Mouse (Mus musculus) brain, embryonic 18.5 days (tissue): Measurements from ENCODE around the gene Slc15a1.

Experiments used
- DNase-seq: peaks from one replicate; pipeline ENCODE4 v3.0.0-alpha.2; 2012; ENCODE audit warnings: low read depth, low spot score

Slc15a1 gene

DNA sequence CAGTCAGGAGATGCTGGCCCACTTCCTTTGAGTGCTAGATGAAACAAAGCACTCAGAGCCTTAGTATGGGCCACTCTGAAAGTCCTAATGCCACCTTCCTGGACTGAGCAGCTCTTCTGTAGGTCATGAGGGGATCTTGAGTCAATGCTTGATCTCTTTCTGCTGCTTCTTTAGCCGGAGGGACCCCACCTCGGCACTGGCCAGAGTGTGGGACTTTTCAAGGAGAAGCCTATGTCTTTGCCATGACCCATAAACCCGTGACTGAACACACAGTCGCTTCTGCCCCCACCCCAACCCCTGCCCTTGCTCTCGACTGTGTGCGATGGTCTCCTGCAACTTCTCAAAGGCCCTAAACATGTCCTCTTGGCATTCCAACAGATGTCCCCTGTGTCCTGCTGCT is 52.8 kb downstream of the Slc15a1 start:
- no peak for DNase-seq

DNA sequence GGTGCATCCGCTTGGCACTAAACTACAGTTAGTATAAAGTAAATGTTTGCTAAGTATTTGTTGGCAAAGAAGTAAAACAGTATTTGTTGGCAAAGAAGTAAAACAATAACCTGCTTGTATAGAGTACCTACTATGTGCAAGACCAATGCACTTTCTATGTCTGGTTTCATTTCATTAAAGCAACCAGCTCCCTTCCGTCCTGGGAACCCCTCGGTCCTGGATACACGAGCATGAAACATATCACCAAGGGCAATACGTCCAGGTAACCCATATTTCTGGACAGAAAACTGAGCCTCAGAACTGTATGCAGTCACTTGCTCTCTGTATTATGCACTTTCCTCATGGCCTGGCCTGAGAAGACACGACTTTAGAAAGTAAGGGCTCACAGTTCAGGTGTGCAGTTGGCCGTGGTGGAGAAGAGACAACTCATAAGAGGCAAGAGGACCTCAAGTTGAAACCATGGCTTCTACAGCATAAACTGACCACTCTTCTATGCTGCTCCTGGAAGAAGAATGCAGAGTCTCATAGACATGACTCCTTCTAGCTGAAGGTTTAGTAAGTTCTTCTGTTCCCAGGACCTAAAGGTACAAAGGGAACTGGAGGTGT is 53.5 kb downstream of the Slc15a1 start:
- no peak for DNase-seq

GRCm38 (mm10) chr14:121450504-121451423 is 54.3 kb downstream of the Slc15a1 start:
- no peak for DNase-seq

GRCm38 (mm10) chr14:121446951-121447350 is 58.1 kb downstream of the Slc15a1 start:
- DNase-seq: no peak

DNA sequence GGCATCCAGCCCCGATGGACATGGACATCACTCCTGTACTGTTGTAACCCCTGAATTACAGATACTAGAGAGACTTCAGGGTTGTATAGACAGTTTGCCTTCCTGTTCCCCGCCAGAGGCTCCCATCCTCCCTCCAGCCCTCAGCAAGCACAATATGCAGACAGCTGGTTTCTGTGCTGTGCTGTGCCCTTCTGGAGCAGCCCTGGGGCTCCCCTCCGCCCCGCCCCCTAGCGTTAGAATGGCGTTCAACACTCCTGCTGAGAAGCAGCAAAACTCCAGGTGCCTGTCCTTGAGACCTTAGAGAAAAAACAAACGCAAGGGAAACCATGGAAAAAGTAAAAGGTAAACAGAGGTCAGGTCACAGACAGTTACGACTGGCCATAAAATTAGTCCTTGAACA is 59.9 kb downstream of the Slc15a1 start:
- no peak for DNase-seq

- no peak for DNase-seq
Measured at GRCm38 (mm10) chr14:121440807-121441206, 64.2 kb downstream of the Slc15a1 start.

- DNase-seq: no peak
Measured at GRCm38 (mm10) chr14:121437026-121437425, 68.0 kb downstream of the Slc15a1 start.

GRCm38 (mm10) chr14:121436455-121436854 is 68.6 kb downstream of the Slc15a1 start:
- no peak for DNase-seq

- no peak for DNase-seq
Measured at GRCm38 (mm10) chr14:121435794-121436193, 69.3 kb downstream of the Slc15a1 start.

DNA sequence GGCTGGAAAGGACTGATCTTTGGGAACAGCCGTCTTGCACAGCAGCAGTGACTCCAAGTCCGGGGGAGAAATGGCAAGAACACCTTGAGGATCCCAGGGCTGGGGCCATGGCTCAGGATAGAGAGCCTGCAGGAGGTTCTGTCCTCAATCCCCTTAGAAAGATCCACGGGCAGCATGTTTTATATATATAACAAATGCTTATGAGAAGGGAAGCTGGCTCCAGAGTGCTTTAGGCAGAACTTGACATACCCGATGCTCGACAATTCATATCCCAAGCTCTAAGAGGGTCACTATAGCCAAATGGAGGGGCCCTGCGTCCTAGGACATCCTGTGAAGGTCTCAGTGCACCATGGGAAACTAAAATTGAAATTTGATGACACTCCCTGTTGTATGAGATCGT is 73.8 kb downstream of the Slc15a1 start:
- DNase-seq: no peak

DNA sequence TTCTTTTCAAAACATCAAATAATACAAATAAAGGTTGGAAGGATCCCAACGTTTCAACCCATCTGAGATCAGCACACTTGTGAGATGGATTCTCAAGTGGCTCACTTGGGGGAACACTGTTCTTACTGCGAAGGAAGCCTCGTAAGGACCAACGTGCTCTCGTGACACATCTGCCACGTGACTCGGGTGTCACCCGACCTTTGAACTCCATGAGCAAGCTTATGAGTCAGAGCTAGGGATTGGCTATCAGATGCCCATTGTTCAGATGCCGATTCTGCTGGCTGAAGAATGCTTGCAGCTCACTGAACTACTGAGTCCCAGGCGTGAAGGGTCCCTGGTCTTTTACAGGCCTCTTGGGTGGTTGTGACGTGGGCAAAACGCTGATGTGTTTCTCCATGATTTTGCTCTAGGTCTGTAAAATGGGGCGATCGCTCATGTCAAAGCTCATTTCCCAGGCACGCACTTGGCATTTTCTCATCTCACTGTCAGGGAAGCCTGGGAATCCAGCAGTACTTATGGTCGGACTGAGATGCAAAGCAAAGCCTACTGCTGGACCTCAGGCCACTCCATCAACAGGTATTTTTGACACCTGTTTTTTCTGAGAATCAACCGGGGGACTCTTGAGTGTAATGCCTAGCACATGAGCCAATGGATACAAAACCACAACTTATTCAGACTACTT is 75.1 kb downstream of the Slc15a1 start:
- no peak for DNase-seq

DNA sequence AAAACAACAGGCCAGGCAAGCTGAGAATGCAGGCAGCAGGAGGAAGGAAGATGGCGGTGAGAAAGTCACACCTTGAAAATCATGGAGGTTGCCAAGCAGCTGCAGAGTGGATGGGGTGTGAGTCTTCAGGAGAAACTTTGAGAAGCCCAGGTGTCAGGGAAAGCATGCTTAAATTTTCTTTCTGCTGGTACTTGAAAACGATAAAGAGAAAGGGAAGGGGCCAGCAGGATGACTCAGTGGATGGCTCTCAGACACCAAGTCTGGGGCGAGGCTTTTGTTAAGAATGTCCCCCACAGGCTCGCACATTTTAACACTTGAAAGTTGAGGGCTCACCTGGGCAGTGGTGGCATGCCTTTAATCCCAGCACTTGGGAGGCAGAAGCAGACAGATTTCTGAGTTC is 76.9 kb downstream of the Slc15a1 start:
- DNase-seq: no peak

DNA sequence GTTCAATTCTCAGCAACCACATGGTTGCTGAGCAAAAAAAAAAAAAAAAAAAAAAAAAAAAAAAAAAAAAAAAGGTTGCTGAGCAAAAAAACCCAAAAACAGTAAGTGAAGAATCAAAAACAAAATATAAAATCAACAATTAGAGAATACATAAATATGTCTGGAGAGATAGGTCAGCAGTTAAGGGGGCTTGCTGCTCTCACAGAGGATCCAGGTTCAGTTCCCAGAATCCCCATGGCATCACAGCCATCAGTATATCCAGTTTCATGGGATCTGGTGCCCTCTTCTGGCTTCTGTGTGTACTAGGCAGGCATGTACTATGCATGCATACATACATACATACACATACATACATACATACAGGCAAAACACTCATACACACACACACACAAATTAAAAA is 78.3 kb downstream of the Slc15a1 start:
- no peak for DNase-seq

- no peak for DNase-seq
Measured at GRCm38 (mm10) chr14:121425004-121425793, 79.9 kb downstream of the Slc15a1 start.

- DNase-seq: no peak
Measured at GRCm38 (mm10) chr14:121423341-121423751, 81.7 kb downstream of the Slc15a1 start.

- DNase-seq: no peak
Measured at GRCm38 (mm10) chr14:121422664-121423340, 82.2 kb downstream of the Slc15a1 start.

DNA sequence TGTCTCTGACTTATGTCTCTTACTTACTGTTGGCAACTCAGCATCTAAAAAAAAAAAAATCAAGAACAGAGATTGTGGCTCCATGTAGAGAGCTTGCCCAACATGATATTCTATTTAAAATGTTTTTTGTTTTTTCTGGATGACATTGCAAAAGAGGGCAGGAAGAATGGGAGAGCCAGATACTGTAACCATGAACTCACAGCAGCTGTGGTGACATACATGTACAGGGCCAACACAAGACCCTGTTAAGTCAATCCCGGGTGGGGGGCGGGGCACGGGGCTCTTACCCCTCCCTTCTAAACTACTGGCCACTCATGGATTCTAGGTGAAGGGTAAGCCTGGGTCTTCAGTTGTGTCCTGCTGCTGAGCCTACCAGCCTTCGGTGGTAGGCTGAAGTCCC is 83.1 kb downstream of the Slc15a1 start:
- DNase-seq: no peak

DNA sequence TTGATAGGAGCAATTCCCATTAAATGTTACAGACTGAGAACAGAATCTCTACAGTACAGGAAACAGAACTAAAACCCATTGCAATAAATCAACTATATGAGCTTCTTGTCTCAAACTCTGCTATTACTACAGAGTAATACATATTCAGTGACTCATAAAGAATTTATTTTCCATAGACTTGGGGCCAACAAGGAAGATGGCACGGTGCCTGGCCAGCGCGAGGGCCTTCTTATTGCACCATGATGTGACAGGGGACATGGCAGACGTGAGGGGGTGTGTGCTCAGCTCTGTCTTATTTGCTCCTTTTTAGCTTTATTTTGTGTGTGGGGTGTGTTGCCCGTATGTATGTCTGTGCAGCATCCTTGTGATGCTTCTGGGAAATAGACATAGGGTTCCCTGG is 87.5 kb downstream of the Slc15a1 start:
- no peak for DNase-seq

DNA sequence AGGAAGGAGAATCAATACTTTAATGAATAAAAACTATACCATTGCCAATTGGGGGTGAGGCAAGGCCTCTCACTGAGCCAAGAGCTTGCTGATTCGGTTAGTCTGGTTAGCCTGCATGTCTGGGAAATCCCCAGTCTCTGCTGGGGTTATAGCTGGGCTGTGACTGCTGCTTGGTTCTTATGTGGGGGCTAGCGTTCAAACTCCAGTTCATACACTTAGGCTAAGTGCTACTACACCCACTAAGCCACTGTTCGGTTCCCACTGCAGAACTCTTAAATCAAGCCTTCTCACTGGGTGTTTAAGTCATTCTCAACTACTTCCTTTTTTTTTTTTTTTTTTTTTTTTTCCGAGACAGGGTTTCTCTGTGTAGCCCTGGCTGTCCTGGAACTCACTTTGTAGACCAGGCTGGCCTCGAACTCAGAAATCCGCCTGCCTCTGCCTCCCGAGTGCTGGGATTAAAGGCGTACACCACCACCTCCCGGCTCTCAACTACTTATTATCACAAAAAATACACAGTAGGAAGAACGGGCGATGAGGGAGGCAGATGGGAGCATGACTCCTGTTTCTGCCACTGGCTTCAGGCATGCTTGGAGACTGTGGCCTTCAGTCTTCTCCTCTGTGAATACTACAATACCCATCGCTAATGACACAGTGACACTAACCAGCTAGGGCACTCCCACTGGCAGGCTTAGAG is 88.3 kb downstream of the Slc15a1 start:
- DNase-seq: no peak

DNA sequence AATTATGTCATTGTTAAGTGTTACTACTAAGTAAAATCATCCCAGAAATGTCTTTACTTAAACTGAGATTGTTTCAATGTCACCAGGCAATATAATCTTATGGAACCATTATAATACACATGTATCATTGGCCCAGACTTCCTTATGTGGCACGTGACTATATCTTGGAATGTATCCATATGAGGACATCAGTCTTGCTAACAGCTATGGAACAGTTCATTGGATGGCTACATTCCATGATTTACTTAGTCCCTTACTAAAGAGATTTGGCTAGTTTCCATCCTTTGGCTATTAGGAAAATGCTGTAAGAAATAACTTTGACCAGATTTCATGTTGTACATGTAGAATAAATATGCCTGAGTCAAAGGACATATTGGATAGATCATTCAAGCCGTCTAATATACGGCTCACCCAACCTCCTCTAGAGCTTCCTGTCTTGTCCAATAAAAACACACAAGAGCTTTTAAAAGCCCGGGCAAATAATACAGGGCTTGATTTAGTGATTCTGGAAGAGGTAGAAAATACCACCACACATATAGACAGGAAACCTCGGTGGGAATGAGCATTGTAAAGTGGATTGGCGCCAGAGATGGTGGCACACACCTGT is 90.3 kb downstream of the Slc15a1 start:
- no peak for DNase-seq
